Mouse (Mus musculus) testis, postnatal 14 days (tissue): ENCODE results near the gene Mtf2.
A peak's percentile ranks its signal among the peaks of the same experiment; 100 is the strongest.
"Not testable (repeated sequence)": the region's sequence is repeated elsewhere in the genome, so short reads cannot be mapped to it uniquely, and the experiment has no call there.

ENCODE experiments used
- DNase-seq: peaks from one replicate; pipeline ENCODE4 v3.0.0; 2021; ENCODE audit warnings: low spot score

Mtf2 gene

DNA sequence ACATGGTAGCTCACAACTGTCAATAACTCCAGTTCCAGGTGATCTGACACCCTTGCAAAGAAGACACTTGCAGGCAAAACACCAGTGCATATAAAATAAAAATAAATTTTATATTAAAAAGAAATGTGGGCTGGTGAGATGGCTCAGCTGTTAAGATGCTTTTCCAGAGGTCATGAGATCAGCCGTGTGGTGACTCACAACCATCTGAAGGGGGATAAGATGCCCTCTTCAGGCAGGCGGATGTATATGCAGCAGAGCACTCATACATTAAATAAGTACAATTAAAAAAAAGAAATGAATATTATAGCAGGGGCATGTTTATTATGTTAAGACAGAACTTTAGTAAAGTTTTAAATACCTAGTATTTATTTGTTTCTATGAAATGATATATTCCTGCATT lies 16.9 kb downstream of the Mtf2 start:
- DNase-seq: no peak

- no peak for DNase-seq
These were observed 20.0 kb downstream of the Mtf2 start for GRCm38 (mm10) chr5:108085440-108085839.

GRCm38 (mm10) chr5:108092731-108093130 lies 27.3 kb downstream of the Mtf2 start:
- not testable (repeated sequence) for DNase-seq

DNA sequence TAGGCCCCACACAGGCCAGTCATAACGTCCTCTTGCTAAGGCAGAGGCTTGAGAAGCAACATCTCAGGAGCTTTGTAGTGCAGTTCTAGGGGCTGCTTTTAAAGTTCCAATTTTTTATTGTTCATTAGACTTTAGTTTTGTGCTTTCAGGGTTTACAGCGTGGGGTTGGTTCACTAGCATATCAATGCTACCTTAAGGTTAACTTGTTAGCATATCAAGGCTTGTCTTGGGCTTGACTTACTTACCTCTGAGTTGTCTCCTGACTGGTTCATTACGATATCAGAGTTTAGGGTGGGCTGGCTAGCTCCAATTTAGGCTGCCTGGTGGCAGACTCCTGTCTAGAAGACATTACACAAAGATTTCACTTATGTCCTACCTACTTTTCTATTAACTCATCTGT lies 32.2 kb downstream of the Mtf2 start:
- DNase-seq: no peak

GRCm38 (mm10) chr5:108100196-108100595 lies 34.7 kb downstream of the Mtf2 start:
- DNase-seq: no peak

DNA sequence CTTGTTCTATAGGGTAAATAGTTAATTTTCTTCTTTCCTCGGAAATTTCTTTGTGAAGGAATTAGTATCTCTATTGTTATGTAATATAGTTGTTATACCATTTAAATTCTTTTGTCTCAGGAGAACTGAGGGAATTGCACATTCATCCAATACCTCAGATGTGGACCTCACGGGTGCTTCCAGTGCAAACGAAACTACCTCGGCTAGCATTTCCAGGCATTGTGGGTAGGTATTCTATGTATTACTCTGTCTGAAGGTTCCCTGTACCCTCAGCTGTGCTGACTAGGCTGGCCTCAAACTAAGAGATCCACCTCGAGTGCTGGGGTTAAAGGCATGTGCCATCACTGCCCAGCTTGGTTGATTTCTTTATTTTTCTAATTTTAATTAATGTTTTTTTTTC lies 38.8 kb downstream of the Mtf2 start:
- DNase-seq: no peak

GRCm38 (mm10) chr5:108109346-108109745 lies 43.9 kb downstream of the Mtf2 start:
- DNase-seq: no peak

GRCm38 (mm10) chr5:108117693-108118092 lies 52.2 kb downstream of the Mtf2 start:
- no peak for DNase-seq

GRCm38 (mm10) chr5:108120221-108120900 lies 54.9 kb downstream of the Mtf2 start:
- DNase-seq: no peak

- DNase-seq: no peak
These were observed 66.5 kb downstream of the Mtf2 start for GRCm38 (mm10) chr5:108131849-108132440.

DNA sequence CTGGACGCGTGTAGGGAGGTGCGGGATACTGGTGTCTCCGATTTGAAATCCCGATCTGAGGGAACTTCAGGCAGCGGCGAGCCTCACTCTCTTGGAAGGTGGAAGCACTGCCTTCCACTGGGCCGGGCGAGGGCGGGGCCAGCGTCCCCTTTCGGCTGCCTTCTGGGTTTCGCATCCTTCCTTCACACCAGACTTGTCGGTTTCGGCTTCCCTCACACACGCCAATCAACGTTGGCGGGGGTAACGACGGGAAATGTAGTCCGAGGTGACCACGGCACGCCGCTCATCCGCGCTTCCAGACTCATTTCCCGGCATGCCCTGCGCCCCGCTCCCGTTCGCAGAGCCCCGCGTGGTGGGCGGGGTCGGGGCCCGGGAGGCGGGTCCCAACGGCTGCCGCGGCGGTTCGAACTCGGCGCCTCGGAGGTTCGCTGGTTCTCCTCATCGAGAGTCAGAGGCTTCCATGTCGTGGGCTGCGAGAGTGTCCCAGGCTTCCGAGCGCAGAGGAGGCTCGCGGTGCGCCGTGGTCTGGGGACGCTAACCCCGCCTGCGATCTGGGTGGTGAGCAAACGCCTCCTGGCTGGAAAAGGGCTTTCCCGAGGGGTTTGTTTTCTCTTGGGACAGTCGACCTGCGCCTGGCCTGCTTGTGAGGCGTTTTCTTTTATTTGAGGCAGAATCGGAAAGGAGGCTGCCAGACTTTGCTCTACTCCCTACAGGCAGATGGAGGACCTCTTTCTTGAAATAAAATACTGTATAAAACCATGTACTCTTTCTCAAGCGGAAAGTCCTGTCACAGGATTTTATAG lies 67.2 kb downstream of the Mtf2 start, which contains the start of the genes Tmed5 and Ccdc18:
Gene Tmed5 (minus strand): TSS at position 180 of the 803 bp plus-strand sequence.
Gene Ccdc18 (plus strand): TSS at position 435 of the 803 bp plus-strand sequence.
- peak; percentile 97 for DNase-seq

DNA sequence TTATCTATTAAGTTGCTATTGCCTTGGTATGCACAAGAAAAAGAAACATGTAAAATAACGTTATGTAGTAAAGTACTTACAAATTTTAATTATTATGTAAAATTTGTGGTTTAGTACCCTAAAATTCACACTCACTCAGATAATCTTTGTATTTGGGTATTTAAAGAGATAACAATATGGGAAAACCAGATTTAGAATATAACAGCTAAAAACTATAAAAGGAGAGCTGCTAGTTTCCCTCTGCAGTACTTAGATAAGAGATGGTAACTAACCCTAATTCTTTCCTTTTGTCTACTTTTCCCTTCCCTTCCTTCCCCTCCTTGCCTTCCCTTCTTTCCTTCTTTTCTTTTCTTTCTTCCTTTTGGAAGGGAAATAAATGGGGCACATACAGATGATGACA lies 87.1 kb downstream of the Mtf2 start:
- DNase-seq: no peak
